Mouse (Mus musculus) olfactory bulb, adult 2 months (tissue): ENCODE measurements around the gene Il12rb2. TPM values are rescaled to one million over a fixed set of nuclear protein-coding genes. Genes with fewer than 3 reads are reported as not detected.
A peak's percentile ranks its signal among the peaks of the same experiment; 100 is the strongest.

Source experiments
- H3K27ac ChIP-seq: fragments of 200-500 bp; 2 replicates; pipeline ENCODE4 v1.5.1; 2012; ENCODE audit warnings: low read depth, low read length; ENCODE audit not compliant: insufficient read depth
- H3K4me1 ChIP-seq: fragments of 200-500 bp; 2 replicates; pipeline ENCODE4 v1.6.1; 2012; ENCODE audit warnings: low read length; ENCODE audit not compliant: control insufficient read depth, insufficient read depth
- H3K4me3 ChIP-seq: fragments of 200-500 bp; 2 replicates; pipeline ENCODE4 v1.5.1; 2012; ENCODE audit warnings: mild to moderate bottlenecking, low read depth, low read length, moderate library complexity; ENCODE audit not compliant: insufficient read depth
- CTCF ChIP-seq: fragments of 200-500 bp; IDR thresholded peaks from 2 replicates; pipeline ENCODE4 v1.5.1; 2012; ENCODE audit warnings: low read depth, mild to moderate bottlenecking, low read length, moderate library complexity; ENCODE audit not compliant: insufficient read depth
- POLR2A ChIP-seq: fragments of 200-500 bp; IDR thresholded peaks from 2 replicates; pipeline ENCODE4 v1.6.1; 2012; ENCODE audit warnings: mild to moderate bottlenecking, low read depth, low read length, moderate library complexity; ENCODE audit not compliant: insufficient read depth
- WGBS: fragments of 180-500 bp; shearing (Covaris S2); methylation state at CpG from one replicate; pipeline ENCODE4 v1.1.7; 2018; 5-methylcytosine and 5-hydroxymethylcytosine counted together
- polyA plus RNA-seq: library from polyadenylated mRNA; stranded (reverse); fragments of >200 nt; gene quantifications from 2 replicates; pipeline ENCODE4 v1.2.4, GENCODE M21; 2012; ENCODE audit warnings: low replicate concordance; ENCODE audit not compliant: missing spikeins, insufficient read depth, insufficient read length

Il12rb2 gene
- polyA plus RNA-seq, 1 experiment: not detected

DNA sequence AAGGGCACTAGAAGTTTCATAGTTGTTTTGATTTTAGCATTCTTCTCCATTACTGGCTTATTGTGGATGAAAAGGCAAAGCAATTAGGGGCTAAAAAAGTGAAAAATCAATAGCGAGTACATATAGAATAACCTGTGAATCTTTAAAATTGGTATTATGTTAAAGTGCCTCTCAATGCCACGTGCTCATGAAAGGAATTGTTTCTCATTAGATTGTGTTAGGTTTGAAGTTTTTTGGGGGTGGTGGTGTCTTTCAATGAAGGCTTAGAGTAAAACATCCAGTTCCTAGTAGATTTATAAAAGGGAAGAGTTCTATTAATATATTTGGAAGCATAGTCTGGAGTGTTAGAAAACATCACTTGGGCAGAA is 107.8 kb downstream of the Il12rb2 start:
- H3K4me1 ChIP-seq: peaks cover 2% of the 10 kb centered on the region; the same call in 1 of the 2 replicates
- TF ChIP-seq CTCF (no peak), POLR2A (no peak)
- WGBS: 0% methylated on average over 2 of the region's 2 CpGs
- no peak overlapping the region for H3K27ac ChIP-seq
- H3K4me3 ChIP-seq: peak overlapping the region; percentile 68

DNA sequence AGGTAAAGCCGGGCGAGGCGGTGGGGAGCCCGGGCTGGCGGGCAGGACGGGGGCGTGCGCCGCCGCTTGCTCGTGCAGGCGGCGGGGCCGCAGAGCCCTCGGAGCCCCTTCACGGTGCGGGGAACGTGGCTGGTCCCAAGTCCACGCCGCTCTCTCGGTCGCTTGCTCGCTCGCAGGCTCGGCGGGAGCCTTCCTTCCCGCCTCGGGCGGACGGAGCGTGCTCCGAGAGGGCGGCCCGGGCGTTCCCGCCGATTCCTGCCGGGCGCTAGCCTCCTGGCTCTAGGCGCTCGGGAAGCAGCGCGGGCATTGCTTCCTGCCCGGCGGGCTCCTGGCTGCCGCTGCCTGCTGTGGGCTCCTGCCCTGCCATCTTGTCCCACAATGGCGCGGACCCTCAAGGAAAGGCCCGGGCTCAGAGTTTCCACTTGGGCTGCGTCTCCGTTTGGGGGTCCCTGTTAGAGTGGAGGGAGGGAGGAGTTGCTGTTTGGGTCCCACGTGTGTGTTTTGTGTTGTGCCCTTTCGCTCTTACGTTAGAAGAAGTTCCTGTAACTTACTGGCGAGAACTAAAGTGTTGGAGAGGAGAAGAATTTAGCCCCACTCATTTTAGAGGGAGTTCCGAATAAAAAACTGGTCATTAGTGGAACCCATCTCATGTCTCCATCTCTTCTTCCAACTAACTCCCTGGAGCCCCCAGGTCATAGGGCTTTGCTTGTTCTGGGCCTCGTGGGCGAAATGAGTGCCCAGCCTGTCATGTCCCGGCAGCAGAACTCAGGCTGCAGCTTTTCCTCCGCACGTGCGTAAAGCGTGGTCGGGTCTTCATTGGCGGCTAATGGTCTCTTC is 108.4 kb downstream of the Il12rb2 start:
- Histone ChIP-seq H3K27ac (peak overlapping the region; percentile 60; the same call in 1 of the 2 replicates), H3K4me1 (peaks cover 2% of the 10 kb centered on the region; the same call in 1 of the 2 replicates), H3K4me3 (peak overlapping the region; percentile 68)
- under 1% methylated on average over 65 of the region's 65 CpGs for WGBS
- no peak for TF ChIP-seq CTCF
- no peak for TF ChIP-seq POLR2A

GRCm38 (mm10) chr6:67266664-67267407 is 109.2 kb downstream of the Il12rb2 start:
- under 1% methylated on average over 68 of the region's 68 CpGs for WGBS

DNA sequence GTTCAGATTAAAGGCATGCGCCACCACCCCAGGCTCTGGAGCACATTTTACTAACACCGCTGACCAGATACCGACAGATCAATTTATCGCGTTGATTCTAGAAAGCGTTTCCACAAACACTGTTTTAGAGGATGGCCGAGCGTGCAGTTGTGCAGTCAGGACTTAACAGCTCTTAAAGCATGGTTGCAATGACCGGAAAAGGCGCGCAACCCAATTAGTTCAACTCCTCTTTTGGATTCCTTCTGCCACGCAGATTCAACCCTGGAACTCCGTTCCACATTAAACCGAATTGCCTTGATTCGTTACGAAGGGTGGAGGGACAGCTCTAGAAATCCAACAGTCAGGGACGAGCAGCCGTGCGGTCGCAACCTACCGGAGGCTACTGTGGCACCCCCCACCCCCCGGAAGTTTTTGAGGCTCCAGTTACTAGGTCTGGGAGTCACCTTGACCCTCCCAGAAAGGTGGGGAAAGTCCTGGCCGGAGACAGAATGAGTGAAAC is 109.8 kb downstream of the Il12rb2 start:
- H3K27ac ChIP-seq: no peak overlapping the region
- TF ChIP-seq POLR2A: no peak
- no peak for TF ChIP-seq CTCF
- H3K4me1 ChIP-seq: no peaks in the 10 kb centered on the region
- under 1% methylated on average over 23 of the region's 23 CpGs for WGBS
- peak overlapping the region; percentile 62 for H3K4me3 ChIP-seq

More at GRCm38 (mm10) chr6:67266664-67267407, 109.2 kb downstream of the Il12rb2 start:
- Histone ChIP-seq H3K27ac (peak overlapping the region; percentile 60), H3K4me3 (peak overlapping the region; percentile 68), H3K4me1 (peaks cover 2% of the 10 kb centered on the region; the same call in 1 of the 2 replicates)
- TF ChIP-seq POLR2A (peak; percentile 83), CTCF (no peak)

GRCm38 (mm10) chr6:67264935-67265334 is 111.1 kb downstream of the Il12rb2 start:
- no peaks in the 10 kb centered on the region for H3K4me1 ChIP-seq
- no peak overlapping the region for H3K4me3 ChIP-seq
- TF ChIP-seq POLR2A (no peak), CTCF (no peak)
- no peak overlapping the region for H3K27ac ChIP-seq
- WGBS: 93% methylated on average over 7 of the region's 7 CpGs

DNA sequence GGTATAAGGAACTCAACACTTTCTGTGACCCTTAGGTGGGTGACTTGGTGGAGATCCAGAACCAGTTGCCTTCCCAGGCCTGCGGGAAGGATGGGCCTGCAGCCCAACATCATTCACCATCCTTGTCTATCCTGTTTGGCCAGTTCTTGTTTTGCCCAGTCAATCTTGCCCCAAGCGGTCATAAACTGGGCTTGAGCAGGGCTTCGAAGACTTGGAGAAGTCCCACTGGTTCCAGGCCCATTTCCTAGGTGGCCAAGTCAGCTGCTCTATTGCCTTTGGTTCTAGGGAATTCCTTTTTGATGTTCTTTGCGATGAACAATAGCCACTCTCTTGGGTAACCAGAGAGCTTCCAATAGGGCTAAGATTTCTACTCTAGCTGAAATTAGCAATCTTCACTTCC is 124.9 kb downstream of the Il12rb2 start:
- H3K4me1 ChIP-seq: no peaks in the 10 kb centered on the region
- no peak overlapping the region for H3K4me3 ChIP-seq
- no peak for TF ChIP-seq CTCF
- no peak for TF ChIP-seq POLR2A
- 91% methylated on average over 4 of the region's 4 CpGs for WGBS
- no peak overlapping the region for H3K27ac ChIP-seq

- TF ChIP-seq POLR2A (no peak), CTCF (no peak)
- Histone ChIP-seq H3K4me3 (no peak overlapping the region), H3K27ac (no peak overlapping the region), H3K4me1 (no peaks in the 10 kb centered on the region)
- 91% methylated on average over 5 of the region's 5 CpGs for WGBS
Observed at GRCm38 (mm10) chr6:67244451-67244850, 131.5 kb downstream of the Il12rb2 start.

DNA sequence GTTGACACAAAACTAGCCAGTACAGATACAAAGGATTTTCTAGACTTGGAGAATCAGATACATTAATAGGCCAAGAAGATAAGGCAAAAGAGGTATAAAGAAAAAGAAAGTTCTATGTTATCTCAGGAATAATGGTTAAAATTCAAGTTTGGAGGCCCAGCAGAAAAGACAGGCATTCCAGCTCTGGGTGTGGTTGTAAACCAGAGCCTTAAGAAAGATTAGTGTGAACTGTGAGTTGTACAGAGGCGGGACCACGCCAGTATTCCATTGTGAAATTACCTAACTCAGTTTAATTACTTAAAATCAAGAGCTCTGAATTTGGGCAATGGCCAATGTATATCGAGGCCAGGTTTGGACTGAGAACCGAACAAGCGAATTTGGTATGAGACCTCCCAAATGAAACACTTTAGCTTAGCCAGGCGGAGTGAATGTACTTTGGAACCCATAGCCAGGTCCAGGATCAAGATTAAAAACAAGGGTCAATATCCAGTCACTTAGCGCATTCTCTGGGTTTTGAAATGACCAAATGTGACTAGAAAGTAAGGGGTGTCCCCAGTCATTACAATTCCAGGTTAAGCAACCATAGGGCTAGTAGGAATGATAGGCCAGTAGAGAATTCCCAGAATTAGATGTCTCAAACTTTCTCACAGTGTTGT is 132.1 kb downstream of the Il12rb2 start:
- TF ChIP-seq CTCF (no peak), POLR2A (no peak)
- Histone ChIP-seq H3K4me3 (no peak overlapping the region), H3K27ac (no peak overlapping the region), H3K4me1 (no peaks in the 10 kb centered on the region)
- 95% methylated on average over 7 of the region's 7 CpGs for WGBS

Other genes with a start within 250 kb of the Il12rb2 start
- gene Serbp1, start 138.0 kb downstream of the Il12rb2 start, polyA plus RNA-seq: not detected in 2 replicates
- not detected in 2 replicates for gene Il23r, start 115.7 kb upstream of the Il12rb2 start, polyA plus RNA-seq
- not detected in 2 replicates for gene Tacstd2, start 159.6 kb upstream of the Il12rb2 start, polyA plus RNA-seq